Mouse (Mus musculus): ENCODE results near the gene Gm29776.

GRCm38 (mm10) chr14:54712074-54712473, 13.4 kb upstream of the Gm29776 start, which contains the start of gene Cebpe:
- no peak for TF ChIP-seq CTCF (IDR thresholded peaks at IDR 0.05; ENCODE audit: low read depth)
- no peak for TF ChIP-seq EP300 (IDR thresholded peaks at IDR 0.05; ENCODE audit: low read depth)

Data from heart, postnatal 0 days (tissue).